Mouse (Mus musculus) monocyte, adult 2 months (primary cell): ENCODE data around the gene Prss21.

Experiments used
- DNase-seq, 2 experiments: peaks; one replicate each; pipeline ENCODE4 v3.0.0; 2022; ENCODE audit warnings: low spot score in 2 of 2, low read depth in 1 of 2

Prss21 gene

GRCm38 (mm10) chr17:23867756-23868155, at the start of gene Prss21:
Gene Prss21 (plus strand): TSS chr17:23868056.
- DNase-seq: no peak

GRCm38 (mm10) chr17:23818579-23818978, 49.3 kb upstream of the Prss21 start:
- DNase-seq: no peak

- no peak for DNase-seq
Observed at GRCm38 (mm10) chr17:23819235-23819634, 48.6 kb upstream of the Prss21 start.

- no peak for DNase-seq
Observed at GRCm38 (mm10) chr17:23820731-23821130, 47.1 kb upstream of the Prss21 start.

- no peak for DNase-seq
Observed at GRCm38 (mm10) chr17:23822094-23822493, 45.8 kb upstream of the Prss21 start.

- no peak for DNase-seq
Observed at GRCm38 (mm10) chr17:23823018-23823417, 44.8 kb upstream of the Prss21 start.

GRCm38 (mm10) chr17:23823614-23824013, 44.2 kb upstream of the Prss21 start:
- no peak for DNase-seq

GRCm38 (mm10) chr17:23825591-23825990, 42.3 kb upstream of the Prss21 start:
- no peak for DNase-seq

GRCm38 (mm10) chr17:23828271-23829001, 39.4 kb upstream of the Prss21 start:
- DNase-seq: peak in 1 of 2 experiments; percentile 46

- DNase-seq: peak; percentile 46 to 74
Observed at GRCm38 (mm10) chr17:23829064-23829619, 38.7 kb upstream of the Prss21 start, which contains the start of gene Elob. Gene Elob (minus strand): TSS chr17:23829136.

- DNase-seq: no peak
Observed at GRCm38 (mm10) chr17:23831201-23831600, 36.7 kb upstream of the Prss21 start.

- no peak for DNase-seq
Observed at GRCm38 (mm10) chr17:23836006-23836575, 31.8 kb upstream of the Prss21 start, which contains the start of gene Prss33. Gene Prss33 (minus strand): TSS chr17:23836056.

GRCm38 (mm10) chr17:23841145-23841544, 26.7 kb upstream of the Prss21 start:
- DNase-seq: peak in 1 of 2 experiments; percentile 47

GRCm38 (mm10) chr17:23843141-23843811, 24.6 kb upstream of the Prss21 start:
- no peak for DNase-seq

- DNase-seq: peak in 1 of 2 experiments; percentile 43
Observed at GRCm38 (mm10) chr17:23843812-23844273, 24.0 kb upstream of the Prss21 start, which contains the start of the genes Prss32 and Prss41. Gene Prss32 (plus strand): TSS chr17:23843855. Gene Prss41 (minus strand): TSS chr17:23844172.

GRCm38 (mm10) chr17:23850028-23850427, 17.8 kb upstream of the Prss21 start:
- DNase-seq: no peak

- peak in 1 of 2 experiments; percentile 50 for DNase-seq
Observed at GRCm38 (mm10) chr17:23850853-23851749, 16.8 kb upstream of the Prss21 start.

- DNase-seq: peak in 1 of 2 experiments; percentile 44
Observed at GRCm38 (mm10) chr17:23853292-23853691, 14.6 kb upstream of the Prss21 start.

GRCm38 (mm10) chr17:23854229-23854765, 13.6 kb upstream of the Prss21 start:
- DNase-seq: no peak

- no peak for DNase-seq
Observed at GRCm38 (mm10) chr17:23857193-23857592, 10.7 kb upstream of the Prss21 start.
